Mouse (Mus musculus): ENCODE measurements around the gene Cnnm2. TPM values are rescaled to one million over a fixed set of nuclear protein-coding genes. Genes with fewer than 3 reads are reported as not detected.

Cnnm2 gene
- polyA plus RNA-seq, 1 experiment from 2014 or later, result 3.1 TPM

GRCm38 (mm10) chr19:46899306-46899705 is 137.9 kb downstream of the Cnnm2 start:
- WGBS, result 45% methylated on average over 5 of the region's 5 CpGs
- H3K9me3 ChIP-seq, result no peaks in the 10 kb centered on the region
- H3K36me3 ChIP-seq, result peaks cover 22% of the 10 kb centered on the region
- H3K4me1 ChIP-seq, result no peaks in the 10 kb centered on the region
- no peak for ATAC-seq (ENCODE audit: insufficient read depth, low FRiP score, low read depth)
- no peak overlapping the region for H3K4me2 ChIP-seq
- no peak overlapping the region for H3K4me3 ChIP-seq (replicated peaks)
- no peaks in the 10 kb centered on the region for H3K27me3 ChIP-seq (replicated peaks)
- H3K9ac ChIP-seq, result no peak overlapping the region
- H3K27ac ChIP-seq, result no peak overlapping the region

- Histone ChIP-seq H3K4me3 (replicated peaks) (no peak overlapping the region), H3K4me1 (no peaks in the 10 kb centered on the region), H3K27ac (no peak overlapping the region), H3K4me2 (no peak overlapping the region), H3K9me3 (no peaks in the 10 kb centered on the region), H3K27me3 (replicated peaks) (no peaks in the 10 kb centered on the region), H3K36me3 (peaks cover 22% of the 10 kb centered on the region), H3K9ac (no peak overlapping the region)
- ATAC-seq (ENCODE audit: insufficient read depth, low FRiP score, low read depth), result no peak
- WGBS, result 64% methylated on average over 5 of the region's 5 CpGs
These were observed 138.5 kb downstream of the Cnnm2 start for GRCm38 (mm10) chr19:46899871-46900270.

GRCm38 (mm10) chr19:46900786-46901185 is 139.4 kb downstream of the Cnnm2 start:
- H3K9me3 ChIP-seq, result no peaks in the 10 kb centered on the region
- H3K27me3 ChIP-seq (replicated peaks), result no peaks in the 10 kb centered on the region
- peaks cover 20% of the 10 kb centered on the region for H3K36me3 ChIP-seq
- ATAC-seq (ENCODE audit: insufficient read depth, low FRiP score, low read depth), result no peak
- no peaks in the 10 kb centered on the region for H3K4me1 ChIP-seq
- H3K9ac ChIP-seq, result no peak overlapping the region
- WGBS, result 74% methylated on average over 6 of the region's 6 CpGs
- no peak overlapping the region for H3K27ac ChIP-seq
- H3K4me2 ChIP-seq, result no peak overlapping the region
- H3K4me3 ChIP-seq (replicated peaks), result no peak overlapping the region

GRCm38 (mm10) chr19:46901323-46901722 is 139.9 kb downstream of the Cnnm2 start:
- Histone ChIP-seq H3K27ac (no peak overlapping the region), H3K9ac (no peak overlapping the region), H3K27me3 (replicated peaks) (no peaks in the 10 kb centered on the region), H3K4me3 (replicated peaks) (no peak overlapping the region), H3K4me1 (no peaks in the 10 kb centered on the region), H3K4me2 (no peak overlapping the region), H3K9me3 (no peaks in the 10 kb centered on the region), H3K36me3 (peaks cover 17% of the 10 kb centered on the region)
- WGBS, result 83% methylated on average over 5 of the region's 5 CpGs
- no peak for ATAC-seq (ENCODE audit: insufficient read depth, low FRiP score, low read depth)

- no peaks in the 10 kb centered on the region for H3K27me3 ChIP-seq (replicated peaks)
- ATAC-seq (ENCODE audit: insufficient read depth, low FRiP score, low read depth), result no peak
- no peak overlapping the region for H3K9ac ChIP-seq
- no peak overlapping the region for H3K4me2 ChIP-seq
- 84% methylated on average over 5 of the region's 5 CpGs for WGBS
- peaks cover 4% of the 10 kb centered on the region; the same call in 1 of the 2 replicates for H3K36me3 ChIP-seq
- H3K4me3 ChIP-seq (replicated peaks), result no peak overlapping the region
- H3K9me3 ChIP-seq, result no peaks in the 10 kb centered on the region
- H3K27ac ChIP-seq, result no peak overlapping the region
- H3K4me1 ChIP-seq, result no peaks in the 10 kb centered on the region
These were observed 142.0 kb downstream of the Cnnm2 start for GRCm38 (mm10) chr19:46903379-46903778.

- no peak for ATAC-seq (ENCODE audit: insufficient read depth, low FRiP score, low read depth)
- 0 out of 2 replicates have a peak, but pooled peaks cover 4% of the 10 kb centered on the region for H3K36me3 ChIP-seq
- no peak overlapping the region for H3K4me2 ChIP-seq
- WGBS, result 96% methylated on average over 1 of the region's 1 CpGs
- no peak overlapping the region for H3K27ac ChIP-seq
- no peak overlapping the region for H3K9ac ChIP-seq
- no peaks in the 10 kb centered on the region for H3K9me3 ChIP-seq
- no peaks in the 10 kb centered on the region for H3K27me3 ChIP-seq (replicated peaks)
- no peak overlapping the region for H3K4me3 ChIP-seq (replicated peaks)
- no peaks in the 10 kb centered on the region for H3K4me1 ChIP-seq
These were observed 143.5 kb downstream of the Cnnm2 start for GRCm38 (mm10) chr19:46904907-46905306.

GRCm38 (mm10) chr19:46905383-46905782 is 144.0 kb downstream of the Cnnm2 start:
- no peak overlapping the region for H3K9ac ChIP-seq
- no peak overlapping the region for H3K4me2 ChIP-seq
- H3K27me3 ChIP-seq (replicated peaks), result no peaks in the 10 kb centered on the region
- no peaks in the 10 kb centered on the region for H3K9me3 ChIP-seq
- H3K36me3 ChIP-seq, result 0 out of 2 replicates have a peak, but pooled peaks cover 4% of the 10 kb centered on the region
- H3K4me3 ChIP-seq (replicated peaks), result no peak overlapping the region
- ATAC-seq (ENCODE audit: insufficient read depth, low FRiP score, low read depth), result peak; percentile 75; the same call in 1 of the 2 replicates
- H3K27ac ChIP-seq, result no peak overlapping the region
- H3K4me1 ChIP-seq, result no peaks in the 10 kb centered on the region

- Histone ChIP-seq H3K4me3 (replicated peaks) (no peak overlapping the region), H3K4me1 (no peaks in the 10 kb centered on the region), H3K9ac (no peak overlapping the region), H3K36me3 (0 out of 2 replicates have a peak, but pooled peaks cover 4% of the 10 kb centered on the region), H3K9me3 (no peaks in the 10 kb centered on the region), H3K27me3 (replicated peaks) (no peaks in the 10 kb centered on the region), H3K27ac (no peak overlapping the region), H3K4me2 (no peak overlapping the region)
- no peak for ATAC-seq (ENCODE audit: insufficient read depth, low FRiP score, low read depth)
- 74% methylated on average over 4 of the region's 4 CpGs for WGBS
These were observed 144.6 kb downstream of the Cnnm2 start for GRCm38 (mm10) chr19:46905971-46906370.

GRCm38 (mm10) chr19:46908207-46908606 is 146.8 kb downstream of the Cnnm2 start:
- no peak for ATAC-seq (ENCODE audit: insufficient read depth, low FRiP score, low read depth)
- Histone ChIP-seq H3K9ac (no peak overlapping the region), H3K9me3 (no peaks in the 10 kb centered on the region), H3K4me1 (no peaks in the 10 kb centered on the region), H3K27me3 (replicated peaks) (no peaks in the 10 kb centered on the region), H3K4me2 (no peak overlapping the region), H3K4me3 (replicated peaks) (no peak overlapping the region), H3K36me3 (0 out of 2 replicates have a peak, but pooled peaks cover 4% of the 10 kb centered on the region), H3K27ac (no peak overlapping the region)
- WGBS, result 80% methylated on average over 5 of the region's 5 CpGs

GRCm38 (mm10) chr19:46908977-46909376 is 147.6 kb downstream of the Cnnm2 start:
- WGBS, result 79% methylated on average over 4 of the region's 4 CpGs
- Histone ChIP-seq H3K4me1 (no peaks in the 10 kb centered on the region), H3K9ac (no peak overlapping the region), H3K27ac (no peak overlapping the region), H3K9me3 (no peaks in the 10 kb centered on the region), H3K36me3 (0 out of 2 replicates have a peak, but pooled peaks cover 4% of the 10 kb centered on the region), H3K4me3 (replicated peaks) (no peak overlapping the region), H3K4me2 (no peak overlapping the region), H3K27me3 (replicated peaks) (no peaks in the 10 kb centered on the region)
- ATAC-seq (ENCODE audit: insufficient read depth, low FRiP score, low read depth), result no peak

- WGBS, result 75% methylated on average over 3 of the region's 3 CpGs
- no peaks in the 10 kb centered on the region for H3K27me3 ChIP-seq (replicated peaks)
- H3K9ac ChIP-seq, result no peak overlapping the region
- H3K9me3 ChIP-seq, result no peaks in the 10 kb centered on the region
- ATAC-seq (ENCODE audit: insufficient read depth, low FRiP score, low read depth), result no peak
- H3K4me2 ChIP-seq, result no peak overlapping the region
- no peaks in the 10 kb centered on the region for H3K4me1 ChIP-seq
- H3K36me3 ChIP-seq, result 0 out of 2 replicates have a peak, but pooled peaks cover 4% of the 10 kb centered on the region
- no peak overlapping the region for H3K27ac ChIP-seq
- H3K4me3 ChIP-seq (replicated peaks), result no peak overlapping the region
These were observed 150.1 kb downstream of the Cnnm2 start for GRCm38 (mm10) chr19:46911492-46911891.

GRCm38 (mm10) chr19:46913626-46914025 is 152.2 kb downstream of the Cnnm2 start:
- WGBS, result 91% methylated on average over 11 of the region's 11 CpGs
- ATAC-seq (ENCODE audit: insufficient read depth, low FRiP score, low read depth), result no peak
- Histone ChIP-seq H3K9me3 (no peaks in the 10 kb centered on the region), H3K4me1 (no peaks in the 10 kb centered on the region), H3K4me3 (replicated peaks) (no peak overlapping the region), H3K4me2 (no peak overlapping the region), H3K27ac (no peak overlapping the region), H3K36me3 (no peaks in the 10 kb centered on the region), H3K27me3 (replicated peaks) (no peaks in the 10 kb centered on the region), H3K9ac (no peak overlapping the region)

All from stomach, embryonic 15.5 days (tissue).